Mouse (Mus musculus) heart, embryonic 11.5 days (tissue): Measurements from ENCODE around the gene Dpagt1. TPM values are rescaled to one million over a fixed set of nuclear protein-coding genes. Genes with fewer than 3 reads are reported as not detected.
"Not testable (repeated sequence)": the region's sequence is repeated elsewhere in the genome, so short reads cannot be mapped to it uniquely, and the experiment has no call there.

ENCODE experiments used
- ATAC-seq: fragments of 200-750 bp; cut with Nextera tagmentation; replicated peaks from 2 replicates; pipeline ENCODE4 v1.8.0; 2017; ENCODE audit warnings: moderate library complexity; ENCODE audit not compliant: insufficient number of reproducible peaks, low FRiP score, low TSS enrichment
- H3K27ac ChIP-seq: fragments of 300-500 bp; sonication (generic); 2 replicates; pipeline ENCODE4 v1.5.1; 2014; ENCODE audit warnings: mild to moderate bottlenecking, low read depth, low read length
- H3K27me3 ChIP-seq: fragments of 300-500 bp; sonication (generic); 2 replicates; pipeline ENCODE4 v1.6.1; 2014; ENCODE audit warnings: mild to moderate bottlenecking, low read length, mixed read lengths; ENCODE audit not compliant: control insufficient read depth, insufficient read depth
- H3K36me3 ChIP-seq: fragments of 300-500 bp; sonication (generic); 2 replicates; pipeline ENCODE4 v1.6.1; 2014; ENCODE audit warnings: mild to moderate bottlenecking, low read length, moderate library complexity, mixed read lengths; ENCODE audit not compliant: control insufficient read depth, insufficient read depth
- H3K4me1 ChIP-seq: fragments of 300-500 bp; sonication (generic); 2 replicates; pipeline ENCODE4 v1.6.1; 2014; ENCODE audit warnings: low read length; ENCODE audit not compliant: control insufficient read depth, insufficient read depth
- H3K4me2 ChIP-seq: fragments of 300-500 bp; sonication (generic); 2 replicates; pipeline ENCODE4 v1.6.1; 2014; ENCODE audit warnings: mild to moderate bottlenecking, moderate library complexity
- H3K4me3 ChIP-seq: fragments of 300-500 bp; sonication (generic); 2 replicates; pipeline ENCODE4 v1.5.1; 2014; ENCODE audit warnings: low read depth, low read length
- H3K9ac ChIP-seq: fragments of 300-500 bp; sonication (generic); 2 replicates; pipeline ENCODE4 v1.6.1; 2014; ENCODE audit warnings: mild to moderate bottlenecking, low read depth, low read length, moderate library complexity
- H3K9me3 ChIP-seq: fragments of 300-500 bp; sonication (generic); replicated peaks from 2 replicates; pipeline ENCODE4 v1.6.1; 2016; ENCODE audit warnings: low read length; ENCODE audit not compliant: control insufficient read depth
- WGBS: fragments of 180-500 bp; shearing (Covaris S2); extraction: QIAGEN DNeasy Blood & Tissue Kit; methylation state at CpG from one replicate; pipeline ENCODE4 v1.1.7; 2014; ENCODE audit not compliant: insufficient replicate concordance; 5-methylcytosine and 5-hydroxymethylcytosine counted together
- polyA plus RNA-seq: library from polyadenylated mRNA; unstranded; fragments of >200 nt; fragmentation: Nextera tagmentation; extraction: Ambion mirVana; gene quantifications from 2 replicates; pipeline ENCODE4 v1.2.1, GENCODE M21; 2014

The Dpagt1 gene
- polyA plus RNA-seq, 1 experiment from 2014 or later, result 46.3 TPM

- 91% methylated on average over 4 of the region's 4 CpGs for WGBS
- no peak overlapping the region for H3K4me3 ChIP-seq
- H3K4me1 ChIP-seq, result no peaks in the 10 kb centered on the region
- H3K36me3 ChIP-seq, result peaks cover 62% of the 10 kb centered on the region
- no peaks in the 10 kb centered on the region for H3K9me3 ChIP-seq
- no peak for ATAC-seq
- H3K9ac ChIP-seq, result no peak overlapping the region
- no peak overlapping the region for H3K4me2 ChIP-seq
- no peaks in the 10 kb centered on the region for H3K27me3 ChIP-seq
- no peak overlapping the region for H3K27ac ChIP-seq
Measured at GRCm38 (mm10) chr9:44351396-44351795, 25.6 kb downstream of the Dpagt1 start.

DNA sequence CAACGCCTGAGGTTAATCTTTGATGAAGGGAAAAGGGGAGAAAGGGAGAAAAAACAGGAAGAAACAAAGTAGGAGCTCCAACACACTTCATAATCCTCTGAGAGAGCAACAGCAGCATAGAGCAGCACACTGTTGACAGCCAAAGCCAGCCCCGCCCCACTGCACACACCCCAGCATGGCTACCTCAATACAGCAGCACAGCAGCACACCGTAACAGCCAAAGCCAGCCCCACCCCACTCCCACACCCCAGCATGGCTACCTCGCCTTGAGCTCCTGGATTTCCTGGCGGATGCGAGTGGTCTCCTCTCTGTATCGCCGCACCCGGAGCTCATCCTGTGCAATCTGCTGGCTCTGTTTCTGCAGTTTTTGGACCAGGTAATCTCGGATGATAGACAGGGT is 26.5 kb downstream of the Dpagt1 start:
- Histone ChIP-seq H3K9ac (no peak overlapping the region), H3K4me2 (no peak overlapping the region), H3K9me3 (no peaks in the 10 kb centered on the region), H3K27me3 (no peaks in the 10 kb centered on the region), H3K27ac (no peak overlapping the region), H3K4me3 (no peak overlapping the region), H3K36me3 (peaks cover 61% of the 10 kb centered on the region), H3K4me1 (no peaks in the 10 kb centered on the region)
- ATAC-seq, result no peak
- WGBS, result 87% methylated on average over 10 of the region's 10 CpGs

- WGBS, result 89% methylated on average over 6 of the region's 6 CpGs
Measured at GRCm38 (mm10) chr9:44353142-44353541, 27.3 kb downstream of the Dpagt1 start.

DNA sequence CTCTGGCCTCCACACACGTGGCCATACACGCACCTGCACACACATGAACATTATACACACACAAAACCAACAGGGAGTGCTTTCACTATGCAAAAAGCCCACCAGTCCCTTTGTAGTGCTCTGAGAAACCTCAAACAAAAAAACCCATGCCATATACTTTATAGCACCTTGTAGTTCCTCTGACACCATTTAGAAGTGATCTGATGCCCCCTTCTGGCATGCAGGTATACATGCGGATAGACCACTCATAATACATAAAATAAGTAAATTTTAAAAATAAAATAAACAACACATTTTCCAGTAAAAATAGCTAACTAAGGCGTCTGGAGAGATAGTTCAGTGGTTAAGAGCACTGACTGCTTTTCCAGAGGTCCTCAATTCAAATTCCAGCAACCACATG is 31.4 kb downstream of the Dpagt1 start:
- Histone ChIP-seq H3K4me1 (0 out of 2 replicates have a peak, but pooled peaks cover 4% of the 10 kb centered on the region), H3K4me2 (no peak overlapping the region), H3K9me3 (no peaks in the 10 kb centered on the region), H3K36me3 (peaks cover 39% of the 10 kb centered on the region), H3K9ac (no peak overlapping the region), H3K4me3 (no peak overlapping the region), H3K27me3 (no peaks in the 10 kb centered on the region), H3K27ac (no peak overlapping the region)
- no peak for ATAC-seq
- WGBS, result 72% methylated on average over 4 of the region's 4 CpGs

More at GRCm38 (mm10) chr9:44353142-44353541, 27.3 kb downstream of the Dpagt1 start:
- Histone ChIP-seq H3K27me3 (no peaks in the 10 kb centered on the region), H3K4me2 (no peak overlapping the region), H3K4me1 (no peaks in the 10 kb centered on the region), H3K27ac (no peak overlapping the region), H3K36me3 (peaks cover 60% of the 10 kb centered on the region), H3K9me3 (no peaks in the 10 kb centered on the region), H3K4me3 (no peak overlapping the region), H3K9ac (no peak overlapping the region)
- ATAC-seq, result no peak

DNA sequence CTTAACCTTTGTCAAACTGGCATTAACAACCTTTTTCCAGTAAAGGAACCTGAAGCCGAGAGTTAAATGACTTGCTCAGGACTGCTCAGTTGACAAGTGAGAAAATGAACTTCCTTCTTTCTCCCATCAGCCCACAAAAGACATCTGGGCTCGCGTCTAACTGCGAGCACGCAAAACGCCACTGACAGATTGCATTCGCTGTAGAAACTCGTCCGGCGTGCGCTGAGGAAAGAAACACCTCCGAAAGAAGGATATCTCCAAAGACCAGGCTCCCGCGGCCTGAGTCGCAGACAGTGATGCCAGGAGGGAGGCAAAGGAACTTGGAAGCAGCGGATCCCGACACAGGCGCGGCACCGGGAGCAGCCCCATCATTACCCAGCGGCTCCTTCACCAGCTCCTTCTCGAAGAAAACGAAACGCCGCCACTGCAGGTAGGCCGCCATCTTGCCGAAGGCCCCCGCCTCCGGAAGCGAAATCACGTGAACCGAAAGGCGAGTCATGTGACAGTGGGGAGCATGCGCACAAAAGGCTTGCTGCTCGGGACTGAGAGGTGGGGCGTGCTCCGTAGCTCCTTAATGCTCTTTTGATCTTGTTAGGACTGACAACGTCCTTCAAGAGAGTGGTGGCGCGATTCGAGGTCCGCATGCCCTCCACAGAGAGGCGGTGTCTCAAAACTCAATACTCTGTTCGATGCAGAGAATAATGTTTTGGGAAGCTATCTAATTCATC is 35.5 kb downstream of the Dpagt1 start, which contains the start of gene Vps11:
Gene Vps11, minus strand, starts transcription at position 481 of the 728 bp plus-strand sequence.
- Histone ChIP-seq H3K9me3 (no peaks in the 10 kb centered on the region), H3K27me3 (no peaks in the 10 kb centered on the region), H3K9ac (peak within 1 kb of the TSS; percentile 92), H3K27ac (peak within 1 kb of the TSS; percentile 66), H3K4me3 (peak within 1 kb of the TSS; percentile 95), H3K4me1 (0 out of 2 replicates have a peak, but pooled peaks cover 4% of the 10 kb centered on the region), H3K4me2 (peak within 1 kb of the TSS; percentile 92), H3K36me3 (peaks cover 14% of the 10 kb centered on the region)
- WGBS, result under 1% methylated on average over 44 of the region's 44 CpGs
- peak; percentile 91 for ATAC-seq

DNA sequence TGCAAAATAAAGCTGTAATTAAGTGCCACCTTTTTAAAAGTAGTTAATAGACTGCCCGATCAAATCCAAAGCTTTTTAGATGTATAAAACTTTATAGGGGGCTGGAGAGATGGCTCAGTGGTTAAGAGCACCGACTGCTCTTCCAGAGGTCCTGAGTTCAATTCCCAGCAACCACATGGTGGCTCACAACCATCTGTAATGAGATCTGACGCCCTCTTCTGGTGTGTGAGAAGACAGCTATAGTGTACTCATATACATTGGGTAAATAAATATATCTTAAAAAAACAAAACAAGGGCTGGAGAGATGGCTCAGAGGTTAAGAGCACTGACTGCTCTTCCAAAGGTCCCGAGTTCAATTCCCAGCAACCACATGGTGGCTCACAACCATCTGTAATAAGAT is 36.1 kb downstream of the Dpagt1 start:
- H3K9me3 ChIP-seq, H3K4me1 ChIP-seq, ATAC-seq, H3K27me3 ChIP-seq, H3K36me3 ChIP-seq, H3K9ac ChIP-seq: not testable (repeated sequence)
- peak overlapping the region; percentile 92 for H3K4me2 ChIP-seq
- WGBS, result 48% methylated on average over 4 of the region's 4 CpGs
- peak overlapping the region; percentile 95 for H3K4me3 ChIP-seq
- peak overlapping the region; percentile 66; the same call in 1 of the 2 replicates for H3K27ac ChIP-seq

DNA sequence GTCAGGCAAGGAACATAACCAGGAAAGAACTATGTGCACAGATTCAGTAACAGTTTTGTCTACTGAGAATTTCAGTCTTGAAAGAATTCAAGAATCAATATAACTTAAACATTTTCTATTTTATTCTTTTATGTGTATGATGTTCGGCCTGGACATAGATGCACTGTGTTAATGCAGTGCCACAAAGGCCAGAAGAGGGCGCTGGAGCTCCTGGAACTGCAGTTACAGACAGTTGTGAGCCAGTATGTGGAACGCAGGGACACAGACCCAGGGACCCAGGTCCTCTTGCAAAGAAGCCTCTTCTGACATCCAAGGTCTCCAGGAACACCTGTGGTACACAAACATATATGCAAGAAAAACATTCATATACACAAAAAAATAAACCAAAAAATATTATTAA is 38.7 kb downstream of the Dpagt1 start:
- no peak for ATAC-seq
- WGBS, result 69% methylated on average over 3 of the region's 3 CpGs

DNA sequence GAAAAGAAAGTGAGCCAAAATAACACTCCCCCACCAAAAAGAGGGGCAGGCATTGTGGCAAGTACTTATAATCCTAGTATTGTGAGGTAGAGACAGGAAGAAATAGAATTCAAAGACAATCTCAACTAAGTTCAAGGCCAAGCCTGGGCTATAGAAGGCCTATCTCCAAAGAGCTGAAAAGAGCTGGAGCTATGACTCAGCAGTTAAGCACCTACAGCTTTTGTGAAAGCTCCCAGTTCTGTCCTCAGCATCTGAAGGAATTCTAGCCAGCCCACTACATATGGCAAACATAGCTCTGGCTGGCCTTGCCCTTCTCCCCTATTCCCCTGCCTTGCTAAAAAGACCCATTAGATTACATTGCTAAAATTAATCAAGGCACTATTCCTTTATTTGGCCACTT is 47.6 kb downstream of the Dpagt1 start:
- Histone ChIP-seq H3K27ac (no peak overlapping the region), H3K27me3 (no peaks in the 10 kb centered on the region), H3K4me3 (no peak overlapping the region), H3K36me3 (no peaks in the 10 kb centered on the region), H3K9me3 (no peaks in the 10 kb centered on the region), H3K9ac (no peak overlapping the region), H3K4me1 (peaks cover under 1% of the 10 kb centered on the region; the same call in 1 of the 2 replicates), H3K4me2 (no peak overlapping the region)
- ATAC-seq, result no peak

More for the DNA sequence above, 38.7 kb downstream of the Dpagt1 start:
- no peaks in the 10 kb centered on the region for H3K9me3 ChIP-seq
- H3K4me1 ChIP-seq, result 0 out of 2 replicates have a peak, but pooled peaks cover 4% of the 10 kb centered on the region
- H3K9ac ChIP-seq, result no peak overlapping the region
- H3K27me3 ChIP-seq, result no peaks in the 10 kb centered on the region
- H3K4me3 ChIP-seq, result no peak overlapping the region
- H3K36me3 ChIP-seq, result peaks cover 2% of the 10 kb centered on the region; the same call in 1 of the 2 replicates
- H3K4me2 ChIP-seq, result no peak overlapping the region
- no peak overlapping the region for H3K27ac ChIP-seq

GRCm38 (mm10) chr9:44376141-44376540 is 50.3 kb downstream of the Dpagt1 start:
- Histone ChIP-seq H3K4me3 (no peak overlapping the region), H3K36me3 (peaks cover 2% of the 10 kb centered on the region; the same call in 1 of the 2 replicates), H3K4me1 (peaks cover 11% of the 10 kb centered on the region), H3K4me2 (no peak overlapping the region), H3K27me3 (no peaks in the 10 kb centered on the region), H3K9ac (no peak overlapping the region), H3K27ac (no peak overlapping the region), H3K9me3 (no peaks in the 10 kb centered on the region)
- WGBS, result 81% methylated on average over 6 of the region's 6 CpGs
- ATAC-seq, result no peak
